Mouse (Mus musculus): ENCODE measurements around the gene Arf3. TPM values are rescaled to one million over a fixed set of nuclear protein-coding genes. Genes with fewer than 3 reads are reported as not detected.
A peak's percentile ranks its signal among the peaks of the same experiment; 100 is the strongest.
"Not testable (repeated sequence)": the region's sequence is repeated elsewhere in the genome, so short reads cannot be mapped to it uniquely, and the experiment has no call there.

The Arf3 gene
- 165 and 182 TPM in 2 replicates for polyA plus RNA-seq (2012; rRNA removed)

DNA sequence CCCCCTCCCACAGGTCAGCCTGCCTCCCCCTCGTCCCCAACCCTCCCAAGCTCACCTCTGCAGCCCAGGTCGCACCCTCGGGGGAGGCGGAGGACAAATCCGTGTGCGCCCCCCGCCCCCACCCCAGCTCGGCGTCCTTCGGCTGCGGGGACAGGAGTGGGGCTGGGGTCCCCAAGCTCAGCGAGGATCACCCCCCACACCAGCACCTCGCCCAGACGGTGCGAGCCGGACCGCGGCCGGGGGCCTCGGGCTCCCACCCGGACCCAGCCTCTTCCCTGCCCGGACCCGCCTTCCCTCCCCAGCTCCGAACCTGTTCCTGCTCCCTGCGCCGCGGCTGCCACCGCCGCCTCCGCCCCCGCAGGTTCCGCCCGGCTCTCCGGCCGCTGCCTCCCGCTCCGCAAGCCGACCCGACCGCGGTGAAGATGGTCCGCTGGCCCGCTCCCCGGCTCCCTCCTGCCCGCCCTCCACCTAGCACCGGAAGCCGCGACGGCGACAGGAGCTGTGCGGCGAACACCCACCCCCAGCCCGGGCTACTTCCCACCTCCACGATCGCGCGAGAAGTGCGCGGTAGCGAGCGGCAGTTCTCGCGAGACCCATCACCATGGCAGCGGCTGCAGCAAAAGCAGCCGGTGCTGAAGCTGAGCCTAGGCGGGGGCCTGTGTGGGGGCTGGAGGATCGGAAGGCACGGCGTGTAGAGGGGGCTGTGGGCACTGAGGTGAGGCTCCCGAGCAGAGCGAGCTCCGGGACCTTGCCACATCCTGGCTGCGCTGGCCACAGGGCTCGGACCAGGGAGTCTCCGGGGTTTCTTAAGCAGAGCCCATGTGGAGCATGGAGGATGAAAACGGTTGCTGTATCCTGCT lies at the start of gene Arf3:
TSS of gene Arf3 (minus strand) at position 545 of the 860 bp plus-strand sequence.
- no peaks in the 10 kb centered on the region for H3K27me3 ChIP-seq (ENCODE audit: control insufficient read depth, insufficient read depth, low read length)
- peak; percentile 99 for DNase-seq
- 0 out of 2 replicates have a peak, but pooled peaks cover 3% of the 10 kb centered on the region for H3K36me3 ChIP-seq (ENCODE audit: control insufficient read depth, insufficient read depth, low read length)
- peak within 1 kb of the TSS; percentile 5; the same call in 1 of the 2 replicates for H3K27ac ChIP-seq (ENCODE audit: control insufficient read depth, insufficient read depth, low read length)
- peak; percentile 69 for TF ChIP-seq CTCF (IDR thresholded peaks at IDR 0.05; ENCODE audit: borderline replicate concordance, control insufficient read depth, extremely low read depth, insufficient read depth, low read length, poor library complexity)
- TF ChIP-seq POLR2A (IDR thresholded peaks at IDR 0.05; ENCODE audit: control insufficient read depth, extremely low read depth, insufficient read depth, low read length, poor library complexity), result peak; percentile 91
- WGBS, result under 1% methylated on average over 75 of the region's 76 CpGs
- H3K4me1 ChIP-seq (replicated peaks; ENCODE audit: control insufficient read depth, insufficient read depth, low read length), result peaks cover 18% of the 10 kb centered on the region
- H3K4me3 ChIP-seq (ENCODE audit: control insufficient read depth, insufficient read depth, low read length), result peak within 1 kb of the TSS; percentile 66

DNA sequence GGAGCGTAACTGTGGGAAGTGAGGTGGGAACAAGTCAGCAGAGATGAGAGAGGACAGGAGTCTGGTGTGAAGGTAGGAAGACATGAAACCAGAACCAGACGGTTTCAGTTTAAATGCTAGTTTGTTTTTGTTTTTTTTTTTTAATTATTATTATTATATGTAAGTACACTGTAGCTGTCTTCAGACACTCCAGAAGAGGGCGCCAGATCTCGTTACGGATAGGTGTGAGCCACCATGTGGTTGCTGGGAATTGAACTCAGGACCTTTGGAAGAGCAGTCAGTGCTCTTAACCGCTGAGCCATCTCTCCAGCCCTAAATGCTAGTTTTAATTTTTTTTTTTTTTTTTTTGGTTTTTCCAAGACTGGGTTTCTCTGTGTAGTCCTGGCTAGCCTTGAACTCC lies 47.2 kb upstream of the Arf3 start:
- Histone ChIP-seq H3K4me1 (replicated peaks; ENCODE audit: control insufficient read depth, insufficient read depth, low read length) (peaks cover 40% of the 10 kb centered on the region), H3K36me3 (ENCODE audit: control insufficient read depth, insufficient read depth, low read length) (peaks cover 23% of the 10 kb centered on the region), H3K27me3 (ENCODE audit: control insufficient read depth, insufficient read depth, low read length) (peaks cover 23% of the 10 kb centered on the region)
- not testable (repeated sequence) for H3K27ac ChIP-seq (ENCODE audit: control insufficient read depth, insufficient read depth, low read length); DNase-seq; H3K4me3 ChIP-seq (ENCODE audit: control insufficient read depth, insufficient read depth, low read length)
- WGBS, result 88% methylated on average over 6 of the region's 6 CpGs

- WGBS, result 95% methylated on average over 3 of the region's 3 CpGs
- DNase-seq, result no peak
- Histone ChIP-seq H3K4me3 (ENCODE audit: control insufficient read depth, insufficient read depth, low read length) (no peak within 1 kb of the TSS), H3K4me1 (replicated peaks; ENCODE audit: control insufficient read depth, insufficient read depth, low read length) (peaks cover 40% of the 10 kb centered on the region), H3K27me3 (ENCODE audit: control insufficient read depth, insufficient read depth, low read length) (peaks cover 26% of the 10 kb centered on the region), H3K36me3 (ENCODE audit: control insufficient read depth, insufficient read depth, low read length) (peaks cover 20% of the 10 kb centered on the region), H3K27ac (ENCODE audit: control insufficient read depth, insufficient read depth, low read length) (no peak within 1 kb of the TSS)
- TF ChIP-seq CTCF (IDR thresholded peaks at IDR 0.05; ENCODE audit: borderline replicate concordance, control insufficient read depth, extremely low read depth, insufficient read depth, low read length, poor library complexity) (no peak), POLR2A (IDR thresholded peaks at IDR 0.05; ENCODE audit: control insufficient read depth, extremely low read depth, insufficient read depth, low read length, poor library complexity) (no peak)
Observed at GRCm38 (mm10) chr15:98809390-98809789, 46.4 kb upstream of the Arf3 start, which contains the start of gene Ddn. TSS of gene Ddn (minus strand) at chr15:98809490.

- H3K4me1 ChIP-seq (replicated peaks; ENCODE audit: control insufficient read depth, insufficient read depth, low read length), result peaks cover 42% of the 10 kb centered on the region
- no peak overlapping the region for H3K27ac ChIP-seq (ENCODE audit: control insufficient read depth, insufficient read depth, low read length)
- no peak for DNase-seq
- WGBS, result 14% methylated on average over 6 of the region's 6 CpGs
- H3K27me3 ChIP-seq (ENCODE audit: control insufficient read depth, insufficient read depth, low read length), result peaks cover 29% of the 10 kb centered on the region
- peaks cover 13% of the 10 kb centered on the region for H3K36me3 ChIP-seq (ENCODE audit: control insufficient read depth, insufficient read depth, low read length)
- TF ChIP-seq POLR2A (IDR thresholded peaks at IDR 0.05; ENCODE audit: control insufficient read depth, extremely low read depth, insufficient read depth, low read length, poor library complexity) (no peak), CTCF (IDR thresholded peaks at IDR 0.05; ENCODE audit: borderline replicate concordance, control insufficient read depth, extremely low read depth, insufficient read depth, low read length, poor library complexity) (no peak)
- H3K4me3 ChIP-seq (ENCODE audit: control insufficient read depth, insufficient read depth, low read length), result no peak overlapping the region
Observed at GRCm38 (mm10) chr15:98808651-98809134, 45.7 kb upstream of the Arf3 start.

GRCm38 (mm10) chr15:98807895-98808650 lies 45.1 kb upstream of the Arf3 start:
- peaks cover 35% of the 10 kb centered on the region for H3K27me3 ChIP-seq (ENCODE audit: control insufficient read depth, insufficient read depth, low read length)
- peak; percentile 51; the same call in 1 of the 2 replicates for TF ChIP-seq POLR2A (IDR thresholded peaks at IDR 0.05; ENCODE audit: control insufficient read depth, extremely low read depth, insufficient read depth, low read length, poor library complexity)
- no peak for TF ChIP-seq CTCF (IDR thresholded peaks at IDR 0.05; ENCODE audit: borderline replicate concordance, control insufficient read depth, extremely low read depth, insufficient read depth, low read length, poor library complexity)
- H3K27ac ChIP-seq (ENCODE audit: control insufficient read depth, insufficient read depth, low read length), result no peak overlapping the region
- WGBS, result under 1% methylated on average over 34 of the region's 34 CpGs
- peak; percentile 68 for DNase-seq
- peaks cover 7% of the 10 kb centered on the region for H3K36me3 ChIP-seq (ENCODE audit: control insufficient read depth, insufficient read depth, low read length)
- H3K4me3 ChIP-seq (ENCODE audit: control insufficient read depth, insufficient read depth, low read length), result peak overlapping the region; percentile 45
- H3K4me1 ChIP-seq (replicated peaks; ENCODE audit: control insufficient read depth, insufficient read depth, low read length), result peaks cover 42% of the 10 kb centered on the region
